Mouse (Mus musculus): ENCODE data around the gene Eml4.

DNA sequence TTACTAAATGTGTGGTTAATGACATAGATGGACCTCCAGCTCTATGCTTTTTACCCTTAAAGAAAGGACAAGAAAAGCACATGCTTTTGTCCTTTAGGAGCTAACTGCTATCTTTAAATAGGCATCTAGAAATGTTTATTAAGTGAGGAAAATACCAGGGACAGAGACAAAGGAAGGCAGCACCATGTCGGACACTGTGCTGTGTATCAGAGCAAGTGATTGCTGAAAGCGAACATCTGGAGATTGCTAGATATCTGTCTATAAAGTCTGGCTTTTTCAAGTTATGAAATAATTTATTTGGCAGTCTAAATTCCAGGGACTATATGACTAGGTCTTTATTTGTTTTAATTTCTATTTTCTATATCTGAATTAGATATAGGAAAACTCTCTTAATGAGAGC, 4.8 kb downstream of the Eml4 start:
- TF ChIP-seq CTCF (IDR thresholded peaks at IDR 0.05; ENCODE audit: low read depth, low read length) (no peak), POLR2A (IDR thresholded peaks at IDR 0.05; ENCODE audit: insufficient read depth, low read length) (no peak), EP300 (IDR thresholded peaks at IDR 0.05; ENCODE audit: insufficient read depth, low read depth, low read length) (no peak)
